ENCODE assay signal across 19 mouse cellular contexts in the genomic region with DNA sequence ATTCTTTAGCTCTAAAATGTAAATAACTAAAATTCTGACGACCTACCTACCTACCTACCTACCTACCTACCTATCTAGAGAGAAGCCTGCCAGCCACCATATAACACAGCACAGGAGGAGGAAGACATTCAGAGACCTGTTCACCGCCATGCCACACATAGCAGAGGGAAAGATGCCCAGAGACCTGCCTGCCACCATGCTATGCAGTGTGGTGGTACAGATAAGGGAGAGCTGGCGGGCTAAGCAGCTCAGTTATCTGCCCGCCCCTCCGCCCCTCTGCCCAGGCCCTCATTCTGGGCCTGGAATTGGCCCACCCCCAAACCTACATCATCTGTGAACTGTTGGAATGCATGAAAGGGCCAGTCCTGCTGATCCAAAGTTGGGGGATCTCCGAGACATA.
"Had no signal": no experiment of that assay in that cellular context is flagged by ENCODE, and none has a peak within 500 bp of the region (broad histone marks: within the 10 kb centered on the region; RNA-seq: fewer than 3 reads in every experiment).

No protein-coding gene starts in this region.

- H3K36me3 ChIP-seq: kidney, embryonic 15.5 days; lung, embryonic 15.5 days; midbrain, embryonic 12.5 days; midbrain, embryonic 15.5 days; neural tube, embryonic 13.5 days; stomach, embryonic 15.5 days had no signal

- H3K4me3 ChIP-seq: kidney, embryonic 15.5 days; left cerebral cortex, adult 2 months; lung, embryonic 15.5 days; midbrain, embryonic 12.5 days; midbrain, embryonic 15.5 days; neural tube, embryonic 13.5 days; stomach, embryonic 15.5 days had no signal

- H3K4me1 ChIP-seq: kidney, embryonic 15.5 days; midbrain, embryonic 12.5 days; midbrain, embryonic 15.5 days; neural tube, embryonic 13.5 days; stomach, embryonic 15.5 days had no signal

- H3K4me2 ChIP-seq: kidney, embryonic 15.5 days; lung, embryonic 15.5 days; midbrain, embryonic 12.5 days; midbrain, embryonic 15.5 days; neural tube, embryonic 13.5 days; stomach, embryonic 15.5 days had no signal

- DNase-seq: kidney, adult 8-10 months; kidney, postnatal 10 days; kidney, postnatal 36 days; layer of hippocampus, postnatal 36 days; lung, adult 18-20 months; lung, postnatal 10 days; lung, postnatal 36 days; retina, postnatal 1 day; right cerebral cortex, postnatal 25 days; spleen, adult 18-20 months; thymus, postnatal 25 days had no signal

- ATAC-seq: midbrain, embryonic 15.5 days had no signal

- H3K9ac ChIP-seq: kidney, embryonic 15.5 days; liver, embryonic 14.5 days; lung, embryonic 15.5 days; midbrain, embryonic 12.5 days; midbrain, embryonic 15.5 days; neural tube, embryonic 13.5 days; stomach, embryonic 15.5 days had no signal

- H3K27ac ChIP-seq: kidney, embryonic 15.5 days; left cerebral cortex, adult 2 months; liver, embryonic 14.5 days; lung, embryonic 15.5 days; midbrain, embryonic 12.5 days; midbrain, embryonic 15.5 days; neural tube, embryonic 13.5 days; stomach, embryonic 15.5 days had no signal

- H3K27me3 ChIP-seq: kidney, embryonic 15.5 days; lung, embryonic 15.5 days; midbrain, embryonic 12.5 days; midbrain, embryonic 15.5 days; neural tube, embryonic 13.5 days; stomach, embryonic 15.5 days had no signal

- H3K9me3 ChIP-seq: lung, embryonic 15.5 days; midbrain, embryonic 12.5 days; midbrain, embryonic 15.5 days; neural tube, embryonic 13.5 days; stomach, embryonic 15.5 days had no signal
